Mouse (Mus musculus) spleen, adult 2 months (tissue): ENCODE data around the gene Abca12.

Experiments
- CTCF ChIP-seq: fragments of 200-500 bp; IDR thresholded peaks from 2 replicates; pipeline ENCODE4 v1.5.1; 2011; ENCODE audit warnings: mild to moderate bottlenecking, inconsistent platforms; ENCODE audit not compliant: insufficient read depth, insufficient read length, insufficient replicate concordance; ENCODE audit errors: extremely low read depth
- POLR2A ChIP-seq: fragments of 200-500 bp; IDR thresholded peaks from 2 replicates; pipeline ENCODE4 v1.6.1; 2011; ENCODE audit warnings: low read depth, low read length, inconsistent platforms

DNA sequence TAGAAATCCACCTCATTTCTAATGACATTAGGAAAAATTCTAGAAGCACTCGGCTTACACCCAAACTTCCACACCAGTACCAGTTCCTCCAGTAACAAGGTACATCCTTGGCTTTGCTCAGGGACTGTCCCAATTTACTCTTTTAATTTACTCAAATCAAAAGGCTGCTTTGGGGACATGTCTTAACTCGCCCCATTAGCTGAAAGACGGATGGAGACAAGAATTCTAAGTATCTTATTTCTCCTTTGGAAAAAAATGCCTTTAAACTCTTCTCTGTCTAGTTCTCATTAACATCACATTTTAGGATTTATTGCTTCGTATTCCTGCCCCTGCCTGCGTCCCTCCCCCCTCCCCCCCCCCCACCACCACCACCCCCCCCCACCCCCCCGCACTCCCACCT, 626 bp downstream of the Abca12 start:
- TF ChIP-seq CTCF (no peak), POLR2A (no peak)
